Mouse (Mus musculus) right cerebral cortex, adult 2 months (tissue): ENCODE results near the gene Cltb.
"Not testable (repeated sequence)": the region's sequence is repeated elsewhere in the genome, so short reads cannot be mapped to it uniquely, and the experiment has no call there.

Experiments
- DNase-seq, 2 experiments: peaks; one replicate each; pipeline ENCODE4 v3.0.0; 2021 to 2022; ENCODE audit warnings: low spot score in 2 of 2

The Cltb gene

GRCm38 (mm10) chr13:54610972-54611754 is at the start of gene Cltb:
TSS of gene Cltb (minus strand) at chr13:54611344.
- DNase-seq = peak; percentile 89 to 92

- no peak for DNase-seq
These were observed 49.7 kb upstream of the Cltb start for GRCm38 (mm10) chr13:54660877-54661276.

- DNase-seq = no peak
These were observed 39.3 kb upstream of the Cltb start for GRCm38 (mm10) chr13:54650461-54650860.

- DNase-seq = no peak
These were observed 23.9 kb upstream of the Cltb start for GRCm38 (mm10) chr13:54635011-54635410.

GRCm38 (mm10) chr13:54632731-54633277 is 21.7 kb upstream of the Cltb start:
- DNase-seq = no peak

GRCm38 (mm10) chr13:54629128-54629527 is 18.0 kb upstream of the Cltb start:
- no peak for DNase-seq

- DNase-seq = no peak
These were observed 10.9 kb upstream of the Cltb start for GRCm38 (mm10) chr13:54621960-54622521.

GRCm38 (mm10) chr13:54621155-54621932 is 10.2 kb upstream of the Cltb start, which contains the start of gene Faf2:
TSS of gene Faf2 (plus strand) at chr13:54621784.
- DNase-seq = peak; percentile 100

GRCm38 (mm10) chr13:54616998-54617397 is 5.9 kb upstream of the Cltb start:
- DNase-seq = no peak

- no peak for DNase-seq
These were observed 5.2 kb upstream of the Cltb start for GRCm38 (mm10) chr13:54616307-54616706.

GRCm38 (mm10) chr13:54613141-54613540 is 2.0 kb upstream of the Cltb start:
- not testable (repeated sequence) for DNase-seq

- DNase-seq = peak; percentile 51
These were observed 552 bp downstream of the Cltb start for GRCm38 (mm10) chr13:54610613-54610971.

- DNase-seq = no peak
These were observed 1.8 kb downstream of the Cltb start for GRCm38 (mm10) chr13:54609301-54609700.

GRCm38 (mm10) chr13:54608666-54609065 is 2.5 kb downstream of the Cltb start:
- DNase-seq = peak; percentile 26 to 56

- DNase-seq = no peak
These were observed 3.1 kb downstream of the Cltb start for GRCm38 (mm10) chr13:54608002-54608401.

GRCm38 (mm10) chr13:54607204-54607603 is 3.9 kb downstream of the Cltb start:
- no peak for DNase-seq

GRCm38 (mm10) chr13:54605426-54605825 is 5.7 kb downstream of the Cltb start:
- DNase-seq = no peak

- no peak for DNase-seq
These were observed 6.9 kb downstream of the Cltb start for GRCm38 (mm10) chr13:54604221-54604620.

- DNase-seq = no peak
These were observed 7.6 kb downstream of the Cltb start for GRCm38 (mm10) chr13:54603501-54603900.

- no peak for DNase-seq
These were observed 8.5 kb downstream of the Cltb start for GRCm38 (mm10) chr13:54602639-54603111.

GRCm38 (mm10) chr13:54598622-54599143 is 12.5 kb downstream of the Cltb start:
- no peak for DNase-seq

- DNase-seq = no peak
These were observed 14.3 kb downstream of the Cltb start for GRCm38 (mm10) chr13:54596870-54597269.
